Mouse (Mus musculus) hindbrain, embryonic 16.5 days (tissue): ENCODE data around the gene Pef1. TPM values are rescaled to one million over a fixed set of nuclear protein-coding genes. Genes with fewer than 3 reads are reported as not detected.

ENCODE experiments used
- ATAC-seq: fragments of 200-750 bp; cut with Nextera tagmentation; 2 replicates; pipeline ENCODE4 v1.8.0; 2017; ENCODE audit warnings: moderate TSS enrichment, moderate library complexity
- H3K27ac ChIP-seq: fragments of 300-500 bp; sonication (generic); 2 replicates; pipeline ENCODE4 v1.5.1; 2014; ENCODE audit warnings: low read depth, mild to moderate bottlenecking, control low read depth, low read length, moderate library complexity
- H3K27me3 ChIP-seq: fragments of 300-500 bp; sonication (generic); replicated peaks from 2 replicates; pipeline ENCODE4 v1.6.1; 2014; ENCODE audit warnings: low read length; ENCODE audit not compliant: control insufficient read depth, insufficient read depth
- H3K36me3 ChIP-seq: fragments of 300-500 bp; sonication (generic); 2 replicates; pipeline ENCODE4 v1.6.1; 2014; ENCODE audit warnings: mild to moderate bottlenecking, low read length, moderate library complexity, mixed read lengths; ENCODE audit not compliant: control insufficient read depth, insufficient read depth
- H3K4me1 ChIP-seq: fragments of 300-500 bp; sonication (generic); 2 replicates; pipeline ENCODE4 v1.6.1; 2014; ENCODE audit warnings: low read depth, low read length; ENCODE audit not compliant: control insufficient read depth, insufficient read depth
- H3K4me2 ChIP-seq: fragments of 300-500 bp; sonication (generic); 2 replicates; pipeline ENCODE4 v1.6.1; 2014; ENCODE audit warnings: mild to moderate bottlenecking, low read length, control low read depth, moderate library complexity
- H3K4me3 ChIP-seq: fragments of 300-500 bp; sonication (generic); 2 replicates; pipeline ENCODE4 v1.5.1; 2014; ENCODE audit warnings: mild to moderate bottlenecking, low read length, control low read depth, moderate library complexity
- H3K9ac ChIP-seq: fragments of 300-500 bp; sonication (generic); 2 replicates; pipeline ENCODE4 v1.6.1; 2014; ENCODE audit warnings: low read depth, mild to moderate bottlenecking, control low read depth, low read length, moderate library complexity
- H3K9me3 ChIP-seq: fragments of 300-500 bp; sonication (generic); 2 replicates; pipeline ENCODE4 v1.6.1; 2014; ENCODE audit warnings: mild to moderate bottlenecking, low read length, moderate library complexity; ENCODE audit not compliant: control insufficient read depth
- WGBS: fragments of 180-500 bp; shearing (Covaris S2); extraction: QIAGEN DNeasy Blood & Tissue Kit; methylation state at CpG from one replicate; pipeline ENCODE4 v1.1.7; 2014; 5-methylcytosine and 5-hydroxymethylcytosine counted together
- polyA plus RNA-seq: library from polyadenylated mRNA; unstranded; fragments of >200 nt; fragmentation: Nextera tagmentation; extraction: Ambion mirVana; gene quantifications from 2 replicates; pipeline ENCODE4 v1.2.1, GENCODE M21; 2015

The Pef1 gene
- polyA plus RNA-seq, 1 experiment from 2014 or later, result 71.3 TPM

- Histone ChIP-seq H3K27me3 (no peaks in the 10 kb centered on the region), H3K4me3 (no peak overlapping the region), H3K4me1 (no peaks in the 10 kb centered on the region; the same call in 1 of the 2 replicates), H3K27ac (no peak overlapping the region), H3K36me3 (no peaks in the 10 kb centered on the region), H3K9me3 (no peaks in the 10 kb centered on the region), H3K9ac (no peak overlapping the region), H3K4me2 (no peak overlapping the region)
- no peak for ATAC-seq
- WGBS, result 56% methylated on average over 3 of the region's 3 CpGs
These were observed 31.8 kb upstream of the Pef1 start for GRCm38 (mm10) chr4:130070523-130070922.

- ATAC-seq, result no peak
- H3K9me3 ChIP-seq, result no peaks in the 10 kb centered on the region
- H3K27me3 ChIP-seq, result no peaks in the 10 kb centered on the region
- no peak overlapping the region for H3K9ac ChIP-seq
- H3K4me1 ChIP-seq, result peaks cover 4% of the 10 kb centered on the region
- H3K36me3 ChIP-seq, result no peaks in the 10 kb centered on the region
- H3K4me3 ChIP-seq, result no peak overlapping the region
- WGBS, result 94% methylated on average over 2 of the region's 2 CpGs
- no peak overlapping the region for H3K4me2 ChIP-seq
- H3K27ac ChIP-seq, result no peak overlapping the region
These were observed 30.6 kb upstream of the Pef1 start for GRCm38 (mm10) chr4:130071758-130072157.

GRCm38 (mm10) chr4:130073367-130073766 is 29.0 kb upstream of the Pef1 start:
- peaks cover 10% of the 10 kb centered on the region for H3K4me1 ChIP-seq
- H3K27ac ChIP-seq, result no peak overlapping the region
- no peak for ATAC-seq
- H3K4me3 ChIP-seq, result no peak overlapping the region
- no peaks in the 10 kb centered on the region; the same call in 1 of the 2 replicates for H3K27me3 ChIP-seq
- no peaks in the 10 kb centered on the region for H3K36me3 ChIP-seq
- WGBS, result 91% methylated on average over 4 of the region's 4 CpGs
- no peak overlapping the region for H3K9ac ChIP-seq
- no peak overlapping the region for H3K4me2 ChIP-seq
- H3K9me3 ChIP-seq, result no peaks in the 10 kb centered on the region

- H3K36me3 ChIP-seq, result no peaks in the 10 kb centered on the region
- H3K27ac ChIP-seq, result no peak overlapping the region
- H3K4me3 ChIP-seq, result no peak overlapping the region
- H3K9me3 ChIP-seq, result no peaks in the 10 kb centered on the region
- no peaks in the 10 kb centered on the region; the same call in 1 of the 2 replicates for H3K27me3 ChIP-seq
- H3K4me1 ChIP-seq, result peaks cover 15% of the 10 kb centered on the region
- H3K4me2 ChIP-seq, result no peak overlapping the region
- no peak overlapping the region for H3K9ac ChIP-seq
- 57% methylated on average over 17 of the region's 17 CpGs for WGBS
- peak; percentile 71 for ATAC-seq
These were observed 27.4 kb upstream of the Pef1 start for GRCm38 (mm10) chr4:130074761-130075515.

GRCm38 (mm10) chr4:130076856-130077255 is 25.5 kb upstream of the Pef1 start:
- 47% methylated on average over 8 of the region's 8 CpGs for WGBS
- peak; percentile 21; the same call in 1 of the 2 replicates for ATAC-seq
- H3K9ac ChIP-seq, result peak overlapping the region; percentile 36; the same call in 1 of the 2 replicates
- peak overlapping the region; percentile 6; the same call in 1 of the 2 replicates for H3K27ac ChIP-seq
- no peaks in the 10 kb centered on the region for H3K36me3 ChIP-seq
- H3K4me1 ChIP-seq, result peaks cover 23% of the 10 kb centered on the region
- H3K4me2 ChIP-seq, result no peak overlapping the region
- no peaks in the 10 kb centered on the region; the same call in 1 of the 2 replicates for H3K27me3 ChIP-seq
- no peaks in the 10 kb centered on the region for H3K9me3 ChIP-seq
- H3K4me3 ChIP-seq, result no peak overlapping the region

- Histone ChIP-seq H3K9ac (peak overlapping the region; percentile 26), H3K9me3 (no peaks in the 10 kb centered on the region), H3K27me3 (no peaks in the 10 kb centered on the region; the same call in 1 of the 2 replicates), H3K4me2 (no peak overlapping the region), H3K4me1 (peaks cover 34% of the 10 kb centered on the region), H3K4me3 (no peak overlapping the region), H3K36me3 (no peaks in the 10 kb centered on the region), H3K27ac (peak overlapping the region; percentile 48)
- no peak for ATAC-seq
- WGBS, result 48% methylated on average over 17 of the region's 17 CpGs
These were observed 23.4 kb upstream of the Pef1 start for GRCm38 (mm10) chr4:130078816-130079485.

GRCm38 (mm10) chr4:130079521-130079920 is 22.8 kb upstream of the Pef1 start:
- Histone ChIP-seq H3K27ac (peak overlapping the region; percentile 48), H3K36me3 (no peaks in the 10 kb centered on the region), H3K9me3 (no peaks in the 10 kb centered on the region), H3K27me3 (no peaks in the 10 kb centered on the region; the same call in 1 of the 2 replicates), H3K4me3 (no peak overlapping the region), H3K9ac (no peak overlapping the region), H3K4me1 (peaks cover 37% of the 10 kb centered on the region), H3K4me2 (no peak overlapping the region)
- no peak for ATAC-seq
- 54% methylated on average over 3 of the region's 3 CpGs for WGBS

GRCm38 (mm10) chr4:130081345-130082190 is 20.8 kb upstream of the Pef1 start:
- Histone ChIP-seq H3K4me2 (peak overlapping the region; percentile 2; the same call in 1 of the 2 replicates), H3K4me3 (no peak overlapping the region), H3K9ac (no peak overlapping the region), H3K9me3 (no peaks in the 10 kb centered on the region), H3K27me3 (no peaks in the 10 kb centered on the region; the same call in 1 of the 2 replicates), H3K27ac (peak overlapping the region; percentile 47; the same call in 1 of the 2 replicates), H3K36me3 (no peaks in the 10 kb centered on the region), H3K4me1 (peaks cover 36% of the 10 kb centered on the region)
- WGBS, result 64% methylated on average over 19 of the region's 19 CpGs
- peak; percentile 92 for ATAC-seq
